Mouse (Mus musculus): ENCODE results near the gene Leo1. TPM values are rescaled to one million over a fixed set of nuclear protein-coding genes. Genes with fewer than 3 reads are reported as not detected.
A peak's percentile ranks its signal among the peaks of the same experiment; 100 is the strongest.
"Not testable (repeated sequence)": the region's sequence is repeated elsewhere in the genome, so short reads cannot be mapped to it uniquely, and the experiment has no call there.

The Leo1 gene
- total RNA-seq, 2 experiments from 2014 or later, result 28.8 to 32.0 TPM

DNA sequence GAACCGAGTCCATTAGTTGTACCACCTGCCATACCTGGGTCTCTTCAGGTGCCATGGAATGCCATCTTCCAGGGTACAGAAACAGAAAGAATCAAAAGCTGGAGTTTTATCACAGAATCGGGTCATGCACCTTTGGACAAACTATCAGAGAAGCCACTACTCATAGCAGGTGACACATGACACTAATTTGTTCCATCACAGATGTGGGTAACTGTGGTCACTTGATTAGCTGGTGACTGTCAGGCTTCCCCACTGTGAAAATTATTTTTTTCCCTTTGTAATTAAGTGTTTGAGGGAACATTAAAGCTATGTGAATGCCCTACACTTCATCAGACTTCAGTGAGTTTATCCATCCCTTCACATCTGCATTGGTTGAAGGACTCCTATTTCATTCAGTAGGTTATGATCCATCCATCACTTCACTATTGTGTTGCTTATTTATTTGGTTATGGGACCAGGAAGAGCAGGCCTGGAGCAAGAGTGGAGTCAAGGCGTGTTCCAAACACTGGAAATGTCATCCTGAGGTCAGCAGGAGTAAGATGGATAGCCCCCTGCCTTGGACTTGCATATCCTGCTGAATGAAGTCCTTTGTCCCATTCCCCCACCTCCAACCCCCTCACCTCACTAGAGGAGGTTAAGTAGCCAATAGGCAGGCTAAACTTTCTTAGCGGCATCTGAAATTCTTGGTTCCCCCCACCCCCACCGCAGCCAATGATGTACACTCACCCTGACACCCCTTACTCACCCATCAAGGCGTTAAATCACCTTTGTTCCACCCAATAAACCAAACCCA lies 16.8 kb upstream of the Leo1 start:
- DNase-seq (ENCODE audit: low spot score in 2 of 2), result no peak

DNA sequence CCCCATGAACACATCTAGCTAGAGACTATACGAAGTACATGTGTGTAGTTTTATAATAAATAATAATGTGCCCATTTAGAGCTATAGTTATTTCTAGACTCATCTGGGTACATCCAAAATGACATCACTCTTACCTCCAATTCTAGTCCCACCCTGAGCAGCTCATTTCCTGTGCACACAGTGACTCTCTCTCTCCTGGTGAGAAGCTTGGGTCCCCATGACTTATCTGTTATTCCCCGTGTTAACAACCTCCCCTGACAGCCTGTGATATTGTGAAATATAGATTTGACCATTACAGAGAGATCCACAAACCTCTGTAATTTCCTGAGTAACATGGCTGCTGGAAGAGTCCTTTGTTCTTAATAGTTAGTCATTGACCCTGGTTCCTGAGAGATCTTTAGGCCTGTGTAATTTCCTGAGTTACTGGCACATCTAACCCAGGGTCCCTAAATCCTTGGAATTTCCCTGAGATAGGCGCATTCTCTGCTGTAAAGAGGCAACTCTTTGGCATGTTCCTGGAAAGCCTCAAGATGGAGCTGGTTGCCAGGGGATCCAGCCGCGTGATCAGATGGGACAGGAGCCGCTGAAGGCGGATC lies 15.4 kb upstream of the Leo1 start:
- no peak for DNase-seq (ENCODE audit: low spot score in 2 of 2)

DNA sequence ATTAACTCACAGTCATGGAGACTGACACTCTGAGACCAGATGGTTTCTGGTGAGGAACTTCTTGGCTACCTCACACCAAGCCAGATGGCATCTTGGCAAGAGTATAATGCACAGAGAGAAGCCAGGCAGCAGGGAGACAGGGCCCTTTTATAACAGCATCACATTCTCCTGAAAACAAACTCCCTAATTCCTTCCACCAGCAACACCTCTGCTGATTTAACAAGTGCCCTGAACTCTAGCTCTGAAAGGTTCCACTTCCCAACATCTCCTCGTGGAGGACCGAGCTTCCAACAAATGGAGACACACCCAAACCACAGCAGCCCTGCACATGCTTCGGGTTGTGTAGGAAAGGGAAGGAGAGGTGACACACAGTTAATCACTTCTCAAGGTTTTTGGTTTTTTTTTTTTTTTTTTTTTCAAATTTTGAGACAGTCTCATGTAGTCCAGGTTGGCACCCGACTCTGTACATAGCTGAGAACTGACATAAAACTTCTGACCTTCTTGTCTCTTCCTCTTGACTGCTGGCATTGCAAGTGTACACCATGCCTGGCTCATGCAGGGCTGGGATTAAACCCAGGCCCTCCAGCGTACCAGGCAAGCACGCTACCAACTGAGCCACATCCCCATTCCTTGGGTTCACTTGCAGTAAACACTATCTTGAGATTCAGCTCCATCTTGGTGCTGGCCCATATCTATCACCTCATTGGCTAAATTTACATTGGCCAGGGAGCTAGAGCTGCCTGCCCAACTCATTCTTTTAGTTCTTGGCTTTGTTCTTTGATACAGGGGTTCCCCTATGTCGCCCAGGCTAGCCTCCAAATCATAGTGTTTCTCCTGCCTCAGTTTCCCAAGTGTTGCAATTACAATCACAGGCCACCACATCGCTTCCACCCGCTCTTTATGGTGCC lies 13.7 kb upstream of the Leo1 start:
- peak; percentile 22 to 34 for DNase-seq (ENCODE audit: low spot score in 2 of 2)

DNA sequence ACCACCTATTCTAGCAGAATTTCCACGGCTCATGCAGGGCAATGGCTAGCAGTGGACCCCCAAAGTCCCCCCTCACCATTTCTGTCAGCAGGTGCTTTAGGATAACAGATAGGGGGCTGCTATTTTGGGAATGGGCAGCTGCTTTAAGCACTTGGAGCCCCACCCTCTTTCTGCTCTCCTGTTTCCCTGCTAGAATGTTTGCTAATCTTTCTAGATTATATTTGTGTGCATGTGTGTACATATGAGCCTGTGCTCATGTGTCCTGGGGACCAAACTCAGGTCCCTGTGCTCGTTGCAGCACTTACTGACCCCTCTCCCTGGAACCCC lies 13.1 kb upstream of the Leo1 start:
- no peak for DNase-seq (ENCODE audit: low spot score in 2 of 2)

DNA sequence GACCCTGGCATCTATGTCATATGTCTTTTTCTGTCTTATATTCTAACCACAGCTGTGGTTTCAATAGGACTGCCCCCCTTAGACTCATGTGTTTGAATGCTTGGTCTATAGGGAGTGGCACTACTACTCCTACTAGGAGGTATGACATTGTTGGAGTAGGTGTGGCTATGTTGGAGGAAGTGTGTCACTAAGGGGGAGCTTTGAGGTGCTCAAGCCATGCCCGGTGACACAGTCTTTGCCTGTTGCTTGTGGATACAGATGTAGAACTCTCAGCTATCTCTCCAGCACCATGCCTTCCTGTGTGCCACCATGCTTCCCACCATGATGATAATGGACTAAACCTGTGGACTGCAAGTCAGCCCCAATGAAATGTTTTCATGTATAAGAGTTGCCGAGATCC lies 12.3 kb upstream of the Leo1 start:
- DNase-seq (ENCODE audit: low spot score in 2 of 2), result no peak

DNA sequence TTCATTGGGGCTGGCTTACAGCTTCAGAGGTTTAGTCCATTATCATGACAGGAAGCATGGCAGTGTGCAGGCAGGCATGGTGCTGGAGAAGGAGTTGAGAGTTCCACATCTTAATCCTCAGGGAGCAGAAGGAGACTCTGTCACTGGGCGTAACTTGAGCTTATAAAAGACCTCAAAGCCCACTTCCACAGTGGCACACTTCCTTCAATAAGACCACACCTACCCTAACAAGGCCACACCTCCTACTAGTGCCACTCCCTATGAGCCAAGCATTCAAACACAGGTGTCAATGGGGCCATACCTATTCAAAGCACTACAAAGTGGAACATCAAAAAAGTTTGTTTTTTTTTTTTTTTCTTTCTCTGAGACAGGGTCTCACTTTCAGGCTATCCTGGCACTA lies 11.7 kb upstream of the Leo1 start:
- DNase-seq (ENCODE audit: low spot score in 2 of 2), result no peak

DNA sequence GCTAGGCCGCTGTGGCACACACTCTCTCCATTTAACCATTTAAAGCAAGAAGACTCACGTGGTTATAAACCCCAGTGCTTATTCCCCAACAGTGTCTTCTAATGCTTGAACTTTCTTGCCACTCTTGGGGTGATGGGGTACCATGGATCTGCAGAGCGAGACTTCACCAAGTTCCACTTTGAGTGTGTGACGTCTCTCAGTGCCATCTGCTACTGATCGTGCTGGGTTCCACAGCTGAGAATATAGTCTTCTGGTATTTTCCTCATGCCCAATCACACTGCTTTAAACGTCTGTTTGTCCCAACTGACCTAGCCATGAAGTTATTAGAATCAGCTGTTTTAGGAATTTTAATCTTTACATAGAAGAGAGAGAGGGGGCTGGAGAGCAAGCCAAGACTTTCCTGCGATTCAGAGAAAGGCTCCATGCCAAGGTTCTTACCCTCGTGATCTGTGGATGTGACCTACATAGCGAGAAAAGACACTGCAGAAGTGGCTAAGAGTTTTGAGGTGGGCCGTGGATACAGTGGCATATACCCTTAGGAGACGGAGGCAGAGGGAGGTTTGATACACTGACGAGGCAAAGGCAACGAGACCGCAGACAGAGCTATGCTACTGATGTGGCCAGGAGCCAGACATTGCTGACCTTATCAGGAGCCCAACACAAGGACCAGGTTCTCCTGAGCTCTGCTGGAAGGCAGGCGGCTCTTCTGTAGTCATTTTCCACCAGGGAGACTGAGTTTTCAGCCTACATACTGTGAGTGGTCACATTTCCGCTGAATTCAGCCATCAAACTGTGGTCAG lies 10.3 kb upstream of the Leo1 start:
- peak in 1 of 2 experiments; percentile 15 for DNase-seq (ENCODE audit: low spot score in 2 of 2)

DNA sequence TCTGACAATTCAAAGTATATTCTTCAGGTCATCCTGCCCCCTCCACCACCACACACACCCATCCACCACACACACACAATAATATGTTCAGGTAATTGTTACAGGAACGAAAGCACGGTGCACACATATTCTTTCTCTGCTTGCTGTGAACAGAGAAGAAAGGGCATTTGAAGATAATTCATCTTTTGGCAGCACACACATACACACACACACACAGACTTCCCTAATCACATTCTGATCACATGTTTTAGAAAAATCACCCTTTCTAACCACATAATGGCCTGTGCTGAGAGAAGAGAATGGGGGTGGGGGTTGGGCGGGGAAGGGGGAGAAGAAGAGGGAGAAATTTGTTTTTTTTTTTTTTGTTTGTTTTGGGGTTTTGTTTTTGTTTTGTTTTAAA lies 8.6 kb upstream of the Leo1 start:
- no peak for DNase-seq (ENCODE audit: low spot score in 2 of 2)

DNA sequence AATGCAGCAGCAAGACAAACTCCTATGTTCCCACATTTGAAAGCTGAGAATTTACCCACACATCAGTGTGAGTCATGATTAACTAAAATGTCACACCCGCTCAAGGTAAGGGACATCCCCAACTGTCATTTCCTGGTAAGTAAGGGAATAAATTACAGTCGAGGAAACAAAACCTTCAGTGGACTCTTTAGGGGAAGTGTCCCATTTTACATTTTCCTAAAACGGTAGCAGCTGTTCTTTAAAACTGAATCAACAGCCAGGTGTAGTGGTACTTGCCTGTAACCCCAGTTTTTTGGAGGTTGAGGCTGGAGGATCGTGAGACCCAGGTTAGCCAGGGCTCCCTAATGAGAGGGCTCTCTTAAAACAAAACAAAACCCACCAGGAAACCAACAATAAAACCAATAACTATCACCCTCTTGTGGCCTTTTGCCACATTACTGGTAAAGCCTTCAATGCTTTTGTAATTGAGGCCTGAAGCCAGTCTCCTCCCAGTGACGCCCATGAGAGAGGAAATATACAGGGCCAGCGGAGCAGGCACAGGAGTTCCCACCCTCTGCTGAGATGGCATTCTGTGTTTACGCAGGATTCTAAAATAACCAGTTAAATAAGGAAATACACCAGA lies 7.0 kb upstream of the Leo1 start:
- no peak for DNase-seq (ENCODE audit: low spot score in 2 of 2)

DNA sequence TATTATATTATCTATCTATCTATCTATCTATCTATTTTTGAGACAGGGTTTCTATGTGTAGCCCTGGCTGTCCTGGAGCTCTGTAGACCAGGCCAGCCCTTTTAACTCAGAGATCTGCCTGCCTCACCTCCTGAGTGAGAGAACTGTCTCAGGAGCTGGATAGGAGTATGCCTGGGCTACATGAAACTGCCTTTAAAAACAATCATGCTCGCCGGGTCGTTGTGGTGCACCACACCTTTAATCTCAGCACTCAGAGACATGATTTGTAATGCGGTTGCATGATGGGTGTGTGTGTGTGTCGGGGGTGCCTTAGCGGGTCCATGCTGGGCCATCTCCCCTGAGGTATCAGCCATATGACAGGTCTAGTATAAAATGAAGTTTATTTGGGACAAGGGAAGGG lies 6.5 kb upstream of the Leo1 start:
- no peak for DNase-seq (ENCODE audit: low spot score in 2 of 2)

DNA sequence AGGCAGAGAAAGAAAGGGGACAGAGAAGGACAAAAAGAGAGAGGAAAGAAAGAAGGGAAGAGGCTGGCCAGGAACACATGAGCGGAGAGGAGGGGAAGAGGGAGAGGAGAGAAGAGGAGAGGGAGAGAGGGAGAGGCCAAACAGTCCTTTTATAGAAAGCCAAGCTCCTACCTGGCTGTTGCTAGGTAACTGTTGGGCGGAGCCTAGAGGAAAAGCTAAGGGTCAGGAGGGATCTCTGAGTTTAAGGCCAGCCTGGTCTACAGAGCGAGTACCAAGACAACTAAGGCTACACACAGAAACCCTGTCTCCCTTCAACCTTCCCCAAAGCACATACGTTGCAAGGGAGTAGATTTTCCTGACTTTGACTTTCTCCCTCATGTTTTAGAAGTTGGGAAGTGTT lies 6.0 kb upstream of the Leo1 start:
- no peak for DNase-seq (ENCODE audit: low spot score in 2 of 2)

DNA sequence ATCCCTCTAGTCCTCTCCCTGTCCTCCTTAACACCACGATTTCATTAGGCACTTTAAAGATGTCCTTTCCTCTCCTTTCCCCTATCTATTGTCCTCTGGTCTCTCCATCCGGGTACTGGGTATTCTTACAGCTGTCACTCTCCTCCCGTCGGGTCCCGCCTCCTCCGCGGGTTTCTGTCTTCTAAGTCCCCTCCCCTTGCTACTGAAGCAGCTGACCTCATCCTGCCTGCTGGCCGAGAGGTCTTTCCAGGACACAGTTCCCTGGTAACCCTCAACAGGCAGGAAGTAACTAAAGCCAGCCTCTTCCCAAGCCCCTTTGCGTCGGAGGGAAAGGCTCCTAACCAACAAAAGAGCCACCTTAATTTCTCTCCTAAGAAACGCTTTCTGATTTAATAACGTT lies 5.4 kb upstream of the Leo1 start:
- peak; percentile 13 to 24 for DNase-seq (ENCODE audit: low spot score in 2 of 2)

DNA sequence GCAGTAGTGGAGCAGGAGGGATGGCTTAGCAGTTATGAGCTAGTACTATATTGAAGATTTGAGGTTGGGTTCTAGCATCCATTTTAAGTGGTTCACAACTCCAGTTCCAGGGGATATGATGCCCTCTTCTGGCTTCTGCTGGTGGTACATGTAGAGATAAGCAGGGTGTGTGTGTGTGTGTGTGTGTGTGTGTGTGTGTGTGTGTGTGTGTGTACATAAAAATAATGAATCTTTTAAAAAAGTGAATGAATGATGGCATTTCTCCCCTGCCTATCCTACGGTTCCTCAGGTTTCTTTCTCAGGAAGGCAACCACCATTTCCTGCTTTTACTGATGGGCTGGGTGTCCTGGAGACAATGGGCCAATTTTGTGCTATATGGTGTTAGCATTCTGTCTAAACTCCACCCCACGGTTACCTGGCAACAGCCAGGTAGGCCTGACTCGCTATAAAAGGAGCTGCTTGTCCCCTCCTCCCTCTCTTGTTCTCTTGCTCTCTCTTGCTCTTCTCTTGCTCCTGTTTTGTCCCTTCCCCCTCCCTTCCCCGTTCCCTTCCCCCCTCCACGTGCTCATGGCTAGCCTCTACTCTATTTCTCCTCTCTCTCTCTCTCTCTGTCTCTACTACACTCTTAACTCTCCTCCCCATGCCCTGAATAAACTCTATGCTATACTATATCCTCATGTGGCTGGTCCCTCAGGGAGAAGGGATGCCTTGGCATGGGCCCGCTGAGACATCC lies 3.5 kb upstream of the Leo1 start:
- peak in 1 of 2 experiments; percentile 22 for DNase-seq (ENCODE audit: low spot score in 2 of 2)

DNA sequence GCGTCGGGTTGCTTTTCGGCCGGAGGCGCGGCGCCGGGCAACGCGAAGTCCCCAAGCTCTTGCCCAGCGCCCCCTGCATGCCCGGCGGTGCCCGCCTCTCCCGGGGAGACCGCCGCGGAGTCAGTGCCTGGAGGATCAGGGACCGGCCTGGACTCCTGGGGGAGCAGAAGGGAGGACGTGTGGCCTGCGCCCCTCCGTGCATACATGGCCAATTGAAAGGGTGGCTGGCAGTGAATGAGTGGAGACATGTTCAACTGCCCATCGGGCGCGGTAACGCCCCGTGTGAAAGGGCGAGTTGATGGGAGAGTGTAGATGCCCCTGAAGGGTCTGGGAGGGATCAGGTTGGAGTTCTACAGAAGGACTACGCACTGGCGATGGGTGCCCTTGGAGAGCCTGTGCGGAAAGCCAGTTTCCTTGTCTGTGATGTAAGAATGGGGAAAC lies 387 bp downstream of the Leo1 start:
- no peak for DNase-seq (ENCODE audit: low spot score in 2 of 2)

DNA sequence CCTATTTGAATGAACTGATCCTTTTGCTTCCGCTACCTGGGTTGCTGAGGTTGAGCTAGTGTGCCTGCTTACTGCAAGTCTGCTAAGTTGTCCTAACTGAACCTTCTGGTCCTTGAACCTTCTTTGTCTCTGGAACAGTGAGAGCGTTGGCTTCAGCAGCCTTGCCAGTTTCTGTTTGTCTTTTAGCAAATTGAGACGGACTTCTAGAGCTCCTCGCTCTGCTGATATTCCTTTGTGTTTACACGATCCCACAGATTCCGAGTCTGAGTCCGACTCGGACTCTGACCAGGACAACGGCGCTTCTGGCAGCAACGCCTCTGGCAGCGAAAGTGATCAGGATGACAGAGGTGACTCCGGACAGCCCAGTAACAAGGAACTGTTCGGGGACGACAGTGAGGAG lies 3.7 kb downstream of the Leo1 start:
- no peak for DNase-seq (ENCODE audit: low spot score in 2 of 2)

DNA sequence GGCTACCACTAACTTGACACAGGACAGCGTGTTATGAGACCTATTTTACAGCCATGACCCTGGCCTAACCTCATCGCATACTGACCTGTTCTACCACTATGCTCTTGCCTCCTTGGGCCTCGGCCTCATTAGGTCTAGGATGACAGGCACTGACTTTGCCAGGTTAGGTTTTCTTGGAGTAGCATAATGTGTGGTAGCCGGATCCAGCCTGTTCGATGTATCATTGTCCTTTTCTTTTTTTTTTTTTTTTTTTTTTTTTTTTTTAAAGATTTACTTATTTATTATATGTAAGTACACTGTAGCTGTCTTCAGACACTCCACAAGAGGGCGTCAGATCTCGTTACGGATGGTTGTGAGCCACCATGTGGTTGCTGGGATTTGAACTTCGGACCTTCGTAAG lies 5.2 kb downstream of the Leo1 start:
- not testable (repeated sequence) for DNase-seq (ENCODE audit: low spot score in 2 of 2)

DNA sequence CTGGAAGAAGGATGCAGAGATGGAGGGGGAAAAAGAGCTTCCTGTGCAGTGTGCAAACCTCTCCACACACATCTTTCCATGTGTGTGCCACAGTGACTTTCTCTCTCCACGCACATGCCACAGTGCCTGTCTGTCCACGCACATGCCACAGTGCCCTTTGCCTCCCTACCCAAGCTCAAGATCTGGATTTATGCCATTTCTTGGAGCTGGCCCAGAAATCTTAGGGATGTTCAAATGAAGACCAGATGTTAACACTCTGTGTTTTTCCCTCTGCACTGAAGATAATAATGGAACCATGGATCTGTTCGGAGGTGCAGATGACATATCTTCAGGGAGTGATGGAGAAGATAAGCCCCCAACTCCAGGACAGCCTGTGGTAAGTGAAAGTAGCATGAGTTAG lies 6.7 kb downstream of the Leo1 start:
- no peak for DNase-seq (ENCODE audit: low spot score in 2 of 2)

DNA sequence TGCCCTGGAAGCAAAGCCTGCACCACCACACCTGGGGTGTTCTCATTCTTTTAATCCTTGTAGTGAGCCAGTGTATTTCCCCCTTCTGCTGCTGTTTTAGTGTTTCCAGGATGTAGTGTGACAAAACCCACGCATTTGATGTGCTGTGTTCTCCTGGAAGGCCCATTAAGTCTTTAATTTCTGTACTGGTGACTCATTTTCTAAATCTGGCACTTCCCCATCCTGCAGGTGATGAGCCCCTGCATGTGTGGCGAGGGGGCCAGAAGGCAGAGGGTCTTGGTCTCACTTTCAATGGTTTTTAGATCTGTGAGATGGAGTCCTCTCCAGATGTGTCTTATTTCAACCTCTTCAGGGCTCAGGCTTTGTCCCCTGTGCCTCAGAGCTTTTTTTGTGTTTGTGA lies 12.7 kb downstream of the Leo1 start:
- no peak for DNase-seq (ENCODE audit: low spot score in 2 of 2)

DNA sequence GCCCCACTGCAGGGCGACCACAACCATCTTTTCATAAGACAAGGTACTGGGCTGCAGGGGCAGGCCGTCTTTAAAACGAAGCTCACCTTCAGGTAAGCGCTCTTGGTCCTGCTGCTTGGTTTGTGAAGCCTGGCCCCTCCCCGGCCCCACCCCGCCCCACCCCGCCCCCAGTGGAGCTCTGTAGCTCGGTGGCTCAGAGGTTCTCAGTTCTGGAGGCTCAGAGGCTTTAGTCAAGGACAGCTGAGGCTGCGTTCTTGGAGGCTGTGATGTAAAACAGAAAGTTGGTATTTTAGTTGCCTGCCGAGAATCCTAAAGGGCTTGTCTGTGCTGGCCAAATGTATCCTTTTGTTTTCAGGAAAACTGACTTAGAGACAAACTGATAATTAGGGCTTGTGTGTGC lies 14.4 kb downstream of the Leo1 start:
- DNase-seq (ENCODE audit: low spot score in 2 of 2), result no peak

DNA sequence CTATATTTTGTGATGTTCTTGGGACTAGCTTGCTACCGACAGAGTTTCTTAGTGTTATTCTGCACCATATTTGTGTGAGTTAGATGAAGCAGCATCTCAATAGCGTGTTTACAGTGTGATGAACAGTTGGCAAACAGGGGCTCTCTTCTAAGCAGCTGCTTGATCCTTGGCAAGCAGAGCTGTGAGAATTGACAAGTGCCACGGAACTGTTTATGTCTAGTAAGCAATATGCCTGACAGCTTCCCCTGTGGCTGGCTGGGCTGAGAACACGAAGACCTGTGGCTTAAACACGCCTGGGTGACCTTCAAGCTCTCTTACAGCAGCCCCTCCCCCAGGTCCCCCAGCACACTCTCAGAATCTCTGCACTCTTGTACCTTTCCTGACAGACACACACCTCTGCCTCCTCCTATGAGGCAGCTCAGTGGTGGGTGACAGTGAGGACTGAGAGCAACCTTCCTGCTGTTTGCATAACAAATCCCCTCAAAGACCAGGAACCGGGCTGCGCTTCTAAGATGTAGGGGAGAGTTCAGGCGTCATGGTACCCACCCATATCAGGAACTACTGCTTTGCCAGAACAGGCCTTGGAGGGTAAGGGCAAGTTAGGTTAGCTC lies 21.8 kb downstream of the Leo1 start:
- DNase-seq (ENCODE audit: low spot score in 2 of 2), result no peak
